19 mouse cellular contexts compared by ENCODE assay signal in genomic region chr4:141014114-141014513, GRCm38 (mm10). TPM values are rescaled to one million over a fixed set of nuclear protein-coding genes. Genes with fewer than 3 reads are reported as not detected.
"Had no signal": no experiment of that assay in that cellular context is flagged by ENCODE, and none has a peak within 500 bp of the region (broad histone marks: within the 10 kb centered on the region; RNA-seq: fewer than 3 reads in every experiment).

No protein-coding gene starts in this region.

- H3K36me3 ChIP-seq: liver, embryonic 13.5 days had no signal

- ATAC-seq: liver, postnatal 0 days had no signal

- H3K27me3 ChIP-seq: lung, embryonic 15.5 days; midbrain, embryonic 12.5 days; neural tube, embryonic 12.5 days; stomach, embryonic 15.5 days had no signal

- DNase-seq: kidney, postnatal 10 days; kidney, postnatal 4 days; left cerebral cortex, postnatal 4 days; liver; liver, embryonic 13.5 days; liver, postnatal 0 days; lung, postnatal 14 days; retina, postnatal 1 day; right cerebral cortex, postnatal 4 days; spleen, adult 18-20 months; thymus, adult 2 months; thymus, postnatal 25 days had no signal

- H3K9me3 ChIP-seq: liver, embryonic 13.5 days; lung, embryonic 15.5 days; midbrain, embryonic 12.5 days; neural tube, embryonic 12.5 days; stomach, embryonic 15.5 days had no signal

- H3K4me2 ChIP-seq: liver, embryonic 13.5 days; lung, embryonic 15.5 days; midbrain, embryonic 12.5 days; neural tube, embryonic 12.5 days; stomach, embryonic 15.5 days had no signal

- H3K4me3 ChIP-seq: layer of hippocampus, adult 2 months; liver, embryonic 13.5 days; lung, embryonic 15.5 days; midbrain, embryonic 12.5 days; myocyte; neural tube, embryonic 12.5 days; stomach, embryonic 15.5 days had no signal

- H3K9ac ChIP-seq: liver, embryonic 13.5 days; liver, postnatal 0 days; lung, embryonic 15.5 days; midbrain, embryonic 12.5 days; stomach, embryonic 15.5 days had no signal

- H3K27ac ChIP-seq: layer of hippocampus, adult 2 months; liver, embryonic 13.5 days; lung, embryonic 15.5 days; midbrain, embryonic 12.5 days; neural tube, embryonic 12.5 days; stomach, embryonic 15.5 days had no signal

RNA-seq across cellular contexts. Expression of gene Mfap2, which starts 3.9 kb away (rescaled TPM):
- total RNA-seq: megakaryocyte-erythroid progenitor cell, adult 5-6 weeks had no signal
